Mouse (Mus musculus) myocyte (in vitro differentiated cells): ENCODE results near the gene Kif14. TPM values are rescaled to one million over a fixed set of nuclear protein-coding genes. Genes with fewer than 3 reads are reported as not detected.

ENCODE experiments used
- H3K27me3 ChIP-seq: one replicate; pipeline ENCODE4 v1.6.1; 2011; ENCODE audit not compliant: control insufficient read depth, insufficient read depth, insufficient read length
- H3K36me3 ChIP-seq: one replicate; pipeline ENCODE4 v1.6.1; 2011; ENCODE audit not compliant: control insufficient read depth, insufficient read depth
- H3K4me2 ChIP-seq: one replicate; pipeline ENCODE4 v1.6.1; 2011; ENCODE audit warnings: low read depth, control low read depth
- H3K4me3 ChIP-seq: one replicate; pipeline ENCODE4 v1.5.1; 2011; ENCODE audit warnings: mild to moderate bottlenecking, control low read depth, moderate library complexity
- H3K79me2 ChIP-seq: one replicate; pipeline ENCODE4 v1.6.1; 2011; ENCODE audit not compliant: control insufficient read depth, insufficient read depth
- H3ac ChIP-seq: one replicate; pipeline ENCODE4 v1.6.1; 2011; ENCODE audit not compliant: control insufficient read depth, insufficient read length
- CEBPB ChIP-seq: IDR thresholded peaks from 2 replicates; pipeline ENCODE4 v1.6.1; 2011; ENCODE audit warnings: mild to moderate bottlenecking, moderate library complexity; ENCODE audit not compliant: poor library complexity, insufficient read depth, severe bottlenecking
- E2F4 ChIP-seq: IDR thresholded peaks from one replicate; pipeline ENCODE4 v1.6.1; 2011; ENCODE audit warnings: mild to moderate bottlenecking, control low read depth, moderate library complexity; ENCODE audit not compliant: insufficient read depth
- MAX ChIP-seq: IDR thresholded peaks from one replicate; pipeline ENCODE4 v1.6.1; 2011; ENCODE audit warnings: low read depth, mild to moderate bottlenecking, control low read depth
- MYOD1 ChIP-seq, 3 experiments: IDR thresholded peaks; one replicate each; pipeline ENCODE4 v1.6.1; 2011; ENCODE audit warnings: control low read depth in 2 of 3, low read depth in 2 of 3, mild to moderate bottlenecking in 2 of 3, moderate library complexity in 1 of 3; ENCODE audit not compliant: insufficient read length in 2 of 3, control insufficient read depth in 1 of 3
- MYOG ChIP-seq, 3 experiments: IDR thresholded peaks; one replicate each; pipeline ENCODE4 v1.6.1; 2011; ENCODE audit warnings: control low read depth in 2 of 3, low read depth in 2 of 3, mild to moderate bottlenecking in 2 of 3; ENCODE audit not compliant: insufficient read length in 2 of 3, control insufficient read depth in 1 of 3, insufficient read depth in 1 of 3
- POLR2A ChIP-seq: IDR thresholded peaks from one replicate; pipeline ENCODE4 v1.6.1; 2011; ENCODE audit warnings: low read depth, mild to moderate bottlenecking, control low read depth, moderate library complexity; ENCODE audit not compliant: insufficient read length
- POLR2AphosphoS2 ChIP-seq: IDR thresholded peaks from one replicate; pipeline ENCODE4 v1.6.1; 2011; ENCODE audit warnings: low read depth, control low read depth; ENCODE audit not compliant: insufficient read length
- REST ChIP-seq: IDR thresholded peaks from one replicate; pipeline ENCODE4 v1.6.1; 2011; ENCODE audit warnings: mild to moderate bottlenecking, control low read depth, moderate library complexity; ENCODE audit not compliant: insufficient read depth, insufficient read length
- SRF ChIP-seq: IDR thresholded peaks from one replicate; pipeline ENCODE4 v1.6.1; 2011; ENCODE audit warnings: low read depth; ENCODE audit not compliant: control insufficient read depth, insufficient read length
- TCF12 ChIP-seq: IDR thresholded peaks from one replicate; pipeline ENCODE4 v1.6.1; 2011; ENCODE audit warnings: mild to moderate bottlenecking, control low read depth; ENCODE audit not compliant: poor library complexity, insufficient read depth, severe bottlenecking
- TCF3 ChIP-seq: IDR thresholded peaks from one replicate; pipeline ENCODE4 v1.6.1; 2011; ENCODE audit warnings: low read depth, control low read depth; ENCODE audit not compliant: insufficient read length
- USF1 ChIP-seq: IDR thresholded peaks from one replicate; pipeline ENCODE4 v1.6.1; 2011; ENCODE audit warnings: low read depth, mild to moderate bottlenecking, control low read depth, moderate library complexity
- polyA plus RNA-seq: library from polyadenylated mRNA; unstranded; fragments of >200 nt; fragmentation: generic; extraction: Trizol; gene quantifications from one replicate; pipeline ENCODE4 v1.2.1, GENCODE M21; 2012; ENCODE audit warnings: missing spikeins

Gene Kif14
- polyA plus RNA-seq, 1 experiment: 1.9 TPM

DNA sequence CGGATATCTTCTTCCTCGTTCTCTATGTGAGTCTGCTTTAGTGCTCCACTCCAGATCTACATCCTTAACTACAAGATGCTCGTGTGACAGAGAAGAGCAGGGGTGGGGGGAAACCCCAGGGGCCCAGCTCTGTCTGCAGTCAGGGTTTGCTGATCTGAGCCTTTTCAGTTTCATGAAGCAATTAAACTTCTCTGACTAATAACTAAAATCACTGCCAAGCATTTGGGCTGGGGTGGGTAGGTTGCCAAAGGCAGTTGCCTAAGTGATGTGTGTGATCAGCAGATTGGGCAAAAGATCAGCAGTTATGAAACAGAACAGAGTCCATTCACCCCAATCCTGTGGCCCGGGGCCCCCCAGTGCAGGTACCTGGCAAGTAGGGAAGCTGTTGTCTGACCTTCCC lies 72.1 kb downstream of the Kif14 start:
- no peak overlapping the region for H3K4me2 ChIP-seq
- H3K4me3 ChIP-seq: no peak overlapping the region
- no peaks in the 10 kb centered on the region for H3K36me3 ChIP-seq
- no peak overlapping the region for H3ac ChIP-seq
- H3K79me2 ChIP-seq: no peaks in the 10 kb centered on the region
- no peaks in the 10 kb centered on the region for H3K27me3 ChIP-seq
- TF ChIP-seq CEBPB (no peak), REST (no peak), MYOD1 (IDR thresholded peaks at IDR 0.05; ENCODE audit: control insufficient read depth in 1 of 3, insufficient read length in 2 of 3, low read depth in 2 of 3) (no peak), MYOG (IDR thresholded peaks at IDR 0.05; ENCODE audit: control insufficient read depth in 1 of 3, insufficient read depth in 1 of 3, insufficient read length in 2 of 3, low read depth in 2 of 3) (no peak), TCF12 (no peak), USF1 (no peak), POLR2A (no peak), TCF3 (no peak), SRF (no peak), MAX (no peak), E2F4 (no peak), POLR2AphosphoS2 (no peak)

- H3K4me2 ChIP-seq: no peak overlapping the region
- no peak overlapping the region for H3ac ChIP-seq
- TF ChIP-seq CEBPB (0 out of 2 replicates have a peak, but pooled peaks have one; percentile 27), USF1 (no peak)
- H3K79me2 ChIP-seq: no peaks in the 10 kb centered on the region
- H3K36me3 ChIP-seq: no peaks in the 10 kb centered on the region
- H3K4me3 ChIP-seq: no peak overlapping the region
- H3K27me3 ChIP-seq: no peaks in the 10 kb centered on the region
Observed at GRCm38 (mm10) chr1:136540407-136540895, 74.3 kb downstream of the Kif14 start.

GRCm38 (mm10) chr1:136541618-136542376 lies 75.7 kb downstream of the Kif14 start:
- no peak overlapping the region for H3ac ChIP-seq
- no peaks in the 10 kb centered on the region for H3K36me3 ChIP-seq
- H3K4me2 ChIP-seq: no peak overlapping the region
- no peaks in the 10 kb centered on the region for H3K27me3 ChIP-seq
- TF ChIP-seq USF1 (no peak), REST (no peak), TCF12 (no peak), POLR2A (no peak), E2F4 (no peak)
- no peaks in the 10 kb centered on the region for H3K79me2 ChIP-seq
- H3K4me3 ChIP-seq: no peak overlapping the region

DNA sequence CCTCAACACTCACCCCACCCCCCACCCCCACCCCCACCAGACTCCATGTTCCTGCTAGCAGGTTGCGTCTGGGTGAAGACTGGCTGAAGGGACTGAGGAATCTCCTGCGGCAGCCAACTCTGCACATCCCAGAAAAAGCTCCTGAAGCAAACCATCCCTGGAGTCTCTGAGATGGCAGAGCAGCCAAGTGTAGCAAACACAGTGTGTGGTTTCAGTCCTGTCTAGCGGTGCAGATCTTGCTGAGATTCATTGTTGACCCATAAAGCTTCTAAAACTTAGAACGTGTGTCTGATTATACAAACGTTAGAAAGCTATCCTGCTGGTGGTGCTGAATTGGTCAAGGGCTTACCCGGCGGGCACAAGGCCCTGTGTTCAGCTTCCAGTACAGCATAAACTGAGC lies 77.8 kb downstream of the Kif14 start:
- H3ac ChIP-seq: no peak overlapping the region
- no peak overlapping the region for H3K4me2 ChIP-seq
- no peaks in the 10 kb centered on the region for H3K27me3 ChIP-seq
- no peaks in the 10 kb centered on the region for H3K79me2 ChIP-seq
- no peaks in the 10 kb centered on the region for H3K36me3 ChIP-seq
- H3K4me3 ChIP-seq: no peak overlapping the region
- TF ChIP-seq USF1: no peak

- Histone ChIP-seq H3ac (no peak overlapping the region), H3K27me3 (no peaks in the 10 kb centered on the region), H3K36me3 (no peaks in the 10 kb centered on the region), H3K79me2 (no peaks in the 10 kb centered on the region), H3K4me3 (no peak overlapping the region), H3K4me2 (no peak overlapping the region)
- TF ChIP-seq CEBPB: no peak
- no peak for TF ChIP-seq MAX
- TF ChIP-seq SRF: no peak
- TF ChIP-seq MYOD1 (IDR thresholded peaks at IDR 0.05; ENCODE audit: control insufficient read depth in 1 of 3, insufficient read length in 2 of 3, low read depth in 2 of 3): no peak
- no peak for TF ChIP-seq TCF12
- TF ChIP-seq REST: no peak
- no peak for TF ChIP-seq MYOG (IDR thresholded peaks at IDR 0.05; ENCODE audit: control insufficient read depth in 1 of 3, insufficient read depth in 1 of 3, insufficient read length in 2 of 3, low read depth in 2 of 3)
- TF ChIP-seq E2F4: no peak
- no peak for TF ChIP-seq TCF3
Observed at GRCm38 (mm10) chr1:136547068-136547467, 80.9 kb downstream of the Kif14 start.
